20 mouse cellular contexts compared by ENCODE assay signal in the genomic region with DNA sequence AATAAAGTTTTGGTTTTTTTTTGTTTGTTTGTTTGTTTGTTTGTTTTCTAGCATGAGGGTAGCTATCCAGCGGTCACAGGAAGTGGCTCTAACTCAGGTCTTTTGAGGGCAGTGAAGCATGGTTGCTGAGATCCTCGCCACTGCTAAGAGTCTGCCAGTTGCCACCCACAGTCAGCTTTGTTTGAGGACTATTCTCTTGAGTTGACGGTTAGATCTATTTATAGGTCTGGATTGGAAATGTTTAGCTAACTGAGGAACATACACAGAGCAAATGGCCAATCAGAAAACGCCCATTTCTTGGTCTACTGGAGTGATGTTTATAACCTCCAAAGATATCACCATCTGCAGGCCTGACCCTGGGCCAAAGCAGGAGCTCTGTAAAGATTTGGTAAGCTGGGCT. TPM values are rescaled to one million over a fixed set of nuclear protein-coding genes. Genes with fewer than 3 reads are reported as not detected.
DNase-seq lines count a peak whose midpoint lies in the region; ATAC-seq and TF ChIP-seq lines count a peak whose summit lies in the region.
"Had no signal": no experiment of that assay in that cellular context is flagged by ENCODE, and none has a peak within 500 bp of the region (broad histone marks: within the 10 kb centered on the region; RNA-seq: fewer than 3 reads in every experiment).

No protein-coding gene starts in this region.

- in situ Hi-C loops in ES-E14 (cut with MboI; ENCODE audit: low sequenced_read_pairs in 2 of 2, unreplicated experiment in 2 of 2): no loop called here

- DNase-seq in heart, postnatal 0 days (ENCODE audit: low spot score): peak; percentile 24
- no peak for DNase-seq in heart, postnatal 10 days
- peak; percentile 55 for DNase-seq in lung, postnatal 0 days (ENCODE audit: low spot score)
- no peak for DNase-seq in lung, postnatal 10 days
- no peak for DNase-seq in ES-E14 (ENCODE audit: low read depth, low spot score)
- no peak for DNase-seq in stomach, postnatal 0 days (ENCODE audit: low spot score)
- DNase-seq in left cerebral cortex, adult 9 months (ENCODE audit: low spot score in 2 of 2): no peak
- DNase-seq: adrenal gland, adult 2 months; adrenal gland, postnatal 10 days; adrenal gland, postnatal 25 days; cerebellum, adult 11-12 months; cerebellum, adult 2 months; cerebellum, adult 9-10 months; cerebellum, postnatal 10 days; cerebellum, postnatal 25 days had no signal

- no peak overlapping the region for H3K27ac ChIP-seq in heart, postnatal 0 days (ENCODE audit: low read depth)
- no peak overlapping the region for H3K27ac ChIP-seq in lung, postnatal 0 days (ENCODE audit: low read length)
- no peak overlapping the region; the same call in 1 of the 2 replicates for H3K27ac ChIP-seq in ES-E14 (ENCODE audit: insufficient read depth, low read depth, low read length, poor library complexity, severe bottlenecking)
- H3K27ac ChIP-seq in stomach, postnatal 0 days (replicated peaks): no peak overlapping the region
- no peak overlapping the region for H3K27ac ChIP-seq in neural tube, embryonic 15.5 days (replicated peaks)
- H3K27ac ChIP-seq: embryonic facial prominence, embryonic 10.5 days; embryonic facial prominence, embryonic 12.5 days; forebrain, embryonic 13.5 days had no signal

- ATAC-seq in heart, postnatal 0 days (ENCODE audit: insufficient read depth, low read depth): no peak
- ATAC-seq in lung, postnatal 0 days: no peak
- ATAC-seq in stomach, postnatal 0 days (ENCODE audit: low FRiP score, low TSS enrichment): 0 out of 2 replicates have a peak, but pooled peaks have one; percentile 14
- no peak for ATAC-seq in neural tube, embryonic 15.5 days (ENCODE audit: low FRiP score)
- ATAC-seq: forebrain, embryonic 13.5 days; forebrain, embryonic 16.5 days had no signal

- no peaks in the 10 kb centered on the region for H3K36me3 ChIP-seq in heart, postnatal 0 days (replicated peaks; ENCODE audit: control insufficient read depth, insufficient read depth, low read length)
- no peaks in the 10 kb centered on the region for H3K36me3 ChIP-seq in lung, postnatal 0 days (ENCODE audit: insufficient read depth, low read length)
- no peaks in the 10 kb centered on the region for H3K36me3 ChIP-seq in ES-E14 (ENCODE audit: control insufficient read depth, insufficient read depth, low read length, poor library complexity, severe bottlenecking)
- no peaks in the 10 kb centered on the region for H3K36me3 ChIP-seq in stomach, postnatal 0 days (ENCODE audit: control insufficient read depth, insufficient read depth, low read length)
- no peaks in the 10 kb centered on the region; the same call in 1 of the 2 replicates for H3K36me3 ChIP-seq in neural tube, embryonic 15.5 days
- H3K36me3 ChIP-seq: embryonic facial prominence, embryonic 10.5 days; embryonic facial prominence, embryonic 12.5 days had no signal

- no peak overlapping the region for H3K4me2 ChIP-seq in heart, postnatal 0 days (ENCODE audit: low read depth, low read length)
- no peak overlapping the region for H3K4me2 ChIP-seq in lung, postnatal 0 days (replicated peaks; ENCODE audit: low read depth, low read length)
- H3K4me2 ChIP-seq in stomach, postnatal 0 days (replicated peaks; ENCODE audit: low read depth): no peak overlapping the region
- no peak overlapping the region for H3K4me2 ChIP-seq in neural tube, embryonic 15.5 days
- H3K4me2 ChIP-seq: embryonic facial prominence, embryonic 12.5 days; forebrain, embryonic 13.5 days had no signal

- TF ChIP-seq EP300 in heart, postnatal 0 days (IDR thresholded peaks at IDR 0.05; ENCODE audit: low read depth): no peak
- TF ChIP-seq EP300 in lung, postnatal 0 days (IDR thresholded peaks at IDR 0.05): 0 out of 2 replicates have a peak, but pooled peaks have one; percentile 10
- TF ChIP-seq EP300 in stomach, postnatal 0 days (optimal IDR thresholded peaks at IDR 0.05): no peak

- H3K27me3 ChIP-seq in heart, postnatal 0 days (ENCODE audit: control insufficient read depth, insufficient read depth, low read length): no peaks in the 10 kb centered on the region
- H3K27me3 ChIP-seq in lung, postnatal 0 days (replicated peaks; ENCODE audit: insufficient read depth, low read length): no peaks in the 10 kb centered on the region
- H3K27me3 ChIP-seq in stomach, postnatal 0 days (ENCODE audit: control insufficient read depth, insufficient read depth, low read length): no peaks in the 10 kb centered on the region
- H3K27me3 ChIP-seq in neural tube, embryonic 15.5 days (replicated peaks): no peaks in the 10 kb centered on the region

- peaks cover 11% of the 10 kb centered on the region for H3K4me1 ChIP-seq in heart, postnatal 0 days (ENCODE audit: control insufficient read depth, insufficient read depth)
- peaks cover 2% of the 10 kb centered on the region; the same call in 1 of the 2 replicates for H3K4me1 ChIP-seq in lung, postnatal 0 days (ENCODE audit: insufficient read depth, low read depth, low read length)
- H3K4me1 ChIP-seq in ES-E14 (ENCODE audit: control insufficient read depth in 2 of 2, insufficient read depth in 2 of 2, low read length in 2 of 2, poor library complexity in 1 of 2): peaks cover 25 to 37% of the 10 kb centered on the region in 2 experiments
- H3K4me1 ChIP-seq in stomach, postnatal 0 days (replicated peaks; ENCODE audit: control insufficient read depth, insufficient read depth): 0 out of 2 replicates have a peak, but pooled peaks cover 2% of the 10 kb centered on the region
- H3K4me1 ChIP-seq in neural tube, embryonic 15.5 days: peaks cover 28% of the 10 kb centered on the region

- intact Hi-C loops in heart, postnatal 10 days (cut with DNase I): no loop called here

- H3K4me3 ChIP-seq in heart, postnatal 0 days (ENCODE audit: low read depth, low read length): no peak overlapping the region
- no peak overlapping the region for H3K4me3 ChIP-seq in lung, postnatal 0 days (ENCODE audit: low read depth, low read length)
- H3K4me3 ChIP-seq in ES-E14 (ENCODE audit: insufficient read depth in 1 of 2, low read depth in 1 of 2, low read length in 2 of 2, poor library complexity in 1 of 2, severe bottlenecking in 1 of 2): no peak overlapping the region
- no peak overlapping the region for H3K4me3 ChIP-seq in stomach, postnatal 0 days (ENCODE audit: low read depth, low read length)
- H3K4me3 ChIP-seq in neural tube, embryonic 15.5 days (replicated peaks): no peak overlapping the region
- H3K4me3 ChIP-seq: embryonic facial prominence, embryonic 10.5 days; embryonic facial prominence, embryonic 12.5 days; forebrain, embryonic 13.5 days had no signal

- H3K9me3 ChIP-seq in heart, postnatal 0 days (replicated peaks; ENCODE audit: control insufficient read depth, low read length): no peaks in the 10 kb centered on the region
- H3K9me3 ChIP-seq in lung, postnatal 0 days (ENCODE audit: low read length): no peaks in the 10 kb centered on the region
- no peaks in the 10 kb centered on the region for H3K9me3 ChIP-seq in ES-E14 (ENCODE audit: control insufficient read depth, insufficient read depth, low read depth, low read length)
- no peaks in the 10 kb centered on the region for H3K9me3 ChIP-seq in stomach, postnatal 0 days (ENCODE audit: control insufficient read depth, low read length)
- no peaks in the 10 kb centered on the region for H3K9me3 ChIP-seq in neural tube, embryonic 15.5 days (replicated peaks)
- H3K9me3 ChIP-seq: embryonic facial prominence, embryonic 10.5 days; embryonic facial prominence, embryonic 12.5 days; forebrain, embryonic 13.5 days had no signal

- TF ChIP-seq CTCF in heart, postnatal 0 days (IDR thresholded peaks at IDR 0.05; ENCODE audit: low read depth): no peak
- no peak for TF ChIP-seq CTCF in lung, postnatal 0 days (IDR thresholded peaks at IDR 0.05)
- TF ChIP-seq CTCF in stomach, postnatal 0 days (IDR thresholded peaks at IDR 0.05; ENCODE audit: low read depth): no peak

- H3K9ac ChIP-seq in heart, postnatal 0 days (replicated peaks; ENCODE audit: low read depth, low read length): no peak overlapping the region
- no peak overlapping the region for H3K9ac ChIP-seq in lung, postnatal 0 days (replicated peaks; ENCODE audit: low read depth)
- H3K9ac ChIP-seq in ES-E14 (ENCODE audit: insufficient read depth, low read depth, low read length, poor library complexity, severe bottlenecking): no peak overlapping the region
- H3K9ac ChIP-seq in stomach, postnatal 0 days (ENCODE audit: low read length): no peak overlapping the region
- H3K9ac ChIP-seq in neural tube, embryonic 15.5 days (replicated peaks): no peak overlapping the region
- H3K9ac ChIP-seq: embryonic facial prominence, embryonic 12.5 days; forebrain, embryonic 13.5 days had no signal

- 38% methylated on average over 4 of the region's 4 CpGs for WGBS in heart, postnatal 0 days
- WGBS in lung, postnatal 0 days: 21% methylated on average over 4 of the region's 4 CpGs
- 37% methylated on average over 4 of the region's 4 CpGs for WGBS in stomach, postnatal 0 days
- WGBS in neural tube, embryonic 15.5 days: 57% methylated on average over 4 of the region's 4 CpGs

TF ChIP-seq in ES-E14, 5 proteins besides CTCF, POLR2A, EP300 and RAD21:
- TF ChIP-seq CHD2 (IDR thresholded peaks at IDR 0.05; ENCODE audit: low read depth, low read length) (no peak), ZNF384 (IDR thresholded peaks at IDR 0.05; ENCODE audit: low read depth, low read length) (peak; percentile 47; the same call in 1 of the 2 replicates), HCFC1 (IDR thresholded peaks at IDR 0.05; ENCODE audit: borderline replicate concordance, insufficient read depth, low read length) (no peak), ZC3H11A (IDR thresholded peaks at IDR 0.05; ENCODE audit: borderline replicate concordance, low read depth, low read length) (no peak)

RNA-seq across cellular contexts. Expression of a gene that starts 11.6 kb away (rescaled TPM):
- total RNA-seq in heart, postnatal 0 days (2014; rRNA removed; ENCODE audit: low replicate concordance): 8.9 and 16.7 TPM in 2 replicates
- polyA plus RNA-seq in heart, postnatal 0 days (2015; fragmentation: Nextera tagmentation; extraction: Ambion mirVana): 1.9 and 2.1 TPM in 2 replicates
- total RNA-seq in heart, postnatal 10 days (2021): 10 to 100 TPM; 20.6 to 21.5 TPM
- polyA plus RNA-seq in lung, postnatal 0 days (2015; fragmentation: Nextera tagmentation; extraction: Ambion mirVana): 4.5 and 4.9 TPM in 2 replicates
- 13.4 and 16.5 TPM in 2 replicates for total RNA-seq in ES-E14 (2012; rRNA removed)
- 2.6 and 3.3 TPM in 2 replicates for polyA plus RNA-seq in stomach, postnatal 0 days (2015; fragmentation: Nextera tagmentation; extraction: Ambion mirVana)
- 6.8 and 7.0 TPM in 2 replicates for polyA plus RNA-seq in neural tube, embryonic 15.5 days (2015; fragmentation: Nextera tagmentation; extraction: Ambion mirVana)

RNA-seq across cellular contexts. Expression of a gene that starts 25.7 kb away (rescaled TPM):
- total RNA-seq in heart, postnatal 0 days (2014; rRNA removed; ENCODE audit: low replicate concordance): 10.5 and 11.8 TPM in 2 replicates
- 11.5 and 12.3 TPM in 2 replicates for polyA plus RNA-seq in heart, postnatal 0 days (2015; fragmentation: Nextera tagmentation; extraction: Ambion mirVana)
- 10 to 100 TPM; 20.1 to 20.5 TPM for total RNA-seq in heart, postnatal 10 days (2021)
- polyA plus RNA-seq in lung, postnatal 0 days (2015; fragmentation: Nextera tagmentation; extraction: Ambion mirVana): 11.4 and 12.0 TPM in 2 replicates
- total RNA-seq in ES-E14 (2012; rRNA removed): 31.3 and 32.0 TPM in 2 replicates
- 9.6 and 12.9 TPM in 2 replicates for polyA plus RNA-seq in stomach, postnatal 0 days (2015; fragmentation: Nextera tagmentation; extraction: Ambion mirVana)
- polyA plus RNA-seq in neural tube, embryonic 15.5 days (2015; fragmentation: Nextera tagmentation; extraction: Ambion mirVana): 20.4 and 21.9 TPM in 2 replicates

Comparison
In these comparisons a context has a peak if more than half of its experiments do, and no peak if none do; other contexts are left out.
1. DNase-seq: peak in heart, postnatal 0 days (single experiment) and lung, postnatal 0 days (single experiment); none in heart, postnatal 10 days (0 of 2), lung, postnatal 10 days (single experiment), ES-E14 (single experiment), stomach, postnatal 0 days (single experiment) and left cerebral cortex, adult 9 months (0 of 2).